Mouse (Mus musculus): ENCODE data around the gene Gnb1. TPM values are rescaled to one million over a fixed set of nuclear protein-coding genes. Genes with fewer than 3 reads are reported as not detected.
"Not testable (repeated sequence)": the region's sequence is repeated elsewhere in the genome, so short reads cannot be mapped to it uniquely, and the experiment has no call there.

Gnb1 gene
- polyA plus RNA-seq, 1 experiment: 1,603 TPM

DNA sequence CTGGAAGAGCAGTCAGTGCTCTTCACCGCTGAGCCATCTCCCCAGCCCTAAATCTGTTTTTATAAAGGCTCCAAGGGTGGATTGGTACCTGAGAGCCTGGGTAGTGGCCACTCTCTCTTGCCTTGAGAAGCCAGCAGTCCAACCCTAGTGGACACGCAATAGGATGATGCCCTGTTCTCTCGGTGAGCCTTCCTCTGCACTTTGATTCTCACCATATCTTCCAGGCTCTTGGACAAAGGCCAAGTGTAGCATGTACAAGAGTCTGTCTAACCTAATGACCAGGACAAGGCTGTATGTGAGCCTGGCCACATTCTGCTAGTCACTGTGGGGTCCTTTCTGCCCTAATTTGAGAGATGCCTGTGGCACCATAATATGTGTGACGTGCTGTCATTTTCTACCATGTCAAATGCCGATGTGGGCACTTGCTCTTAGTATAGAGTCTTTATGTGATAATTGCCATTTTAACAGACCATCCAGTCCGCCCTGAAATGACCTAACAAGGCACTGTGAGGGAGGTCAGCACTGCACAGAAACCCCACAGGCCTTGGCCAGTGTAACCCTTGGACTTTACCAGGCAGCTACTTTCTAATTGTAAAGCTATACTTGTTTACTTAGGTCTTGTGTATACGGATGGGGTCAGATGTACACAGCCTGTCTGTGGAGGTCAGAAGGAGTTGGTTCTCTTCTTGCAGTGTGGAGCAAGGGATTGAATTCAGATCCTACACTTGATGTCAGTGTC lies 77.6 kb downstream of the Gnb1 start:
- Histone ChIP-seq H3K4me3 (ENCODE audit: low read depth, low read length) (no peak overlapping the region), H3K27me3 (ENCODE audit: control insufficient read depth, insufficient read depth, low read length) (no peaks in the 10 kb centered on the region), H3K36me3 (ENCODE audit: control insufficient read depth, insufficient read depth, low read length) (no peaks in the 10 kb centered on the region), H3K4me1 (ENCODE audit: control insufficient read depth, insufficient read depth, insufficient read length, low read length) (peaks cover 29% of the 10 kb centered on the region; the same call in 1 of the 2 replicates), H3K27ac (ENCODE audit: insufficient read depth, low read depth, low read length) (peak overlapping the region; percentile 45)
- TF ChIP-seq POLR2A (IDR thresholded peaks at IDR 0.05; ENCODE audit: low read depth, low read length) (no peak), CTCF (IDR thresholded peaks at IDR 0.05; ENCODE audit: extremely low read depth, insufficient read length, insufficient replicate concordance, low read depth, low read length) (no peak; the same call in 1 of the 2 replicates)
- WGBS: 68% methylated on average over 7 of the region's 7 CpGs

DNA sequence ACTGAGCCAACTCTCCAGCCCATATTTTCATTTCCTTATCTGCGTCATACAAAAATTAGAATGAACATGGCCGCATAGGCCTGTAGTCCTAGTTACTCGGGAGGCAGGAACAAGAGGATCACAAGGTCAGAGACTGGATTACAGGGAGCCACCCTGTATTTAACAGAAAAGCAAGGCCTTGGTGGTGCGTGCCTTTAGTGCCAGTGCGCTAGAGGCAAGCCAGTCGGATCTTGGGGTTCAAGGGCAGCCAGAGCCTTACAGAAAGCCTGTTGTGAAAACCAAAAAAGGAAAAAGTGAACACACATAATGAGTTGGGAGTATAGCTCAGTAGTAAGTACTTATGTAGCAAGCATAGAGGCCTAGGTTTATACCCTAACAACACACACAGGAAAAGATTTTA lies 78.7 kb downstream of the Gnb1 start:
- TF ChIP-seq POLR2A (IDR thresholded peaks at IDR 0.05; ENCODE audit: low read depth, low read length) (no peak), CTCF (IDR thresholded peaks at IDR 0.05; ENCODE audit: extremely low read depth, insufficient read length, insufficient replicate concordance, low read depth, low read length) (no peak)
- H3K27me3 ChIP-seq (ENCODE audit: control insufficient read depth, insufficient read depth, low read length): no peaks in the 10 kb centered on the region
- H3K27ac ChIP-seq (ENCODE audit: insufficient read depth, low read depth, low read length): peak overlapping the region; percentile 76; the same call in 1 of the 2 replicates
- H3K4me1 ChIP-seq (ENCODE audit: control insufficient read depth, insufficient read depth, insufficient read length, low read length): peaks cover 30% of the 10 kb centered on the region; the same call in 1 of the 2 replicates
- no peaks in the 10 kb centered on the region for H3K36me3 ChIP-seq (ENCODE audit: control insufficient read depth, insufficient read depth, low read length)
- H3K4me3 ChIP-seq (ENCODE audit: low read depth, low read length): no peak overlapping the region
- 83% methylated on average over 6 of the region's 6 CpGs for WGBS

DNA sequence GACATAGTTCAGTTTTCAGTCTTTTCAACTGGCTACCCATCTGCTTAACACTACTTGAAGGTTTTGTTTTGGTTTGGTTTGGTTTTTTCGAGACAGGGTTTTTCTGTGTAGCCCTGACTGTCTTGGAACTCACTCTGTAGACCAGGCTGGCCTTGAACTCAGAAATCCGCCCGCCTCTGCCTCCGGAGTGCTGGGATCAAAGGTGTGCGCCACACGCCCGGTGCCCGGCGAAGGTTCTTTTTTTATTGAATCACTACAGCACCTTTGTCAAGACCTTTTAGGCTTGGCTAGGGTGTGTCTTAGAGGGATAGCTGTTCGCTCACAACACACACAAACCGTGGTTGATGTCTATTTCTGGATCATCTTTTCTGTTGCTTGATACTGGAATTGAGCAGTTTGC lies 79.2 kb downstream of the Gnb1 start:
- H3K4me3 ChIP-seq (ENCODE audit: low read depth, low read length); H3K36me3 ChIP-seq (ENCODE audit: control insufficient read depth, insufficient read depth, low read length); H3K27me3 ChIP-seq (ENCODE audit: control insufficient read depth, insufficient read depth, low read length): not testable (repeated sequence)
- 31% methylated on average over 11 of the region's 11 CpGs for WGBS
- H3K27ac ChIP-seq (ENCODE audit: insufficient read depth, low read depth, low read length): peak overlapping the region; percentile 76
- peaks cover 32% of the 10 kb centered on the region; the same call in 1 of the 2 replicates for H3K4me1 ChIP-seq (ENCODE audit: control insufficient read depth, insufficient read depth, insufficient read length, low read length)

DNA sequence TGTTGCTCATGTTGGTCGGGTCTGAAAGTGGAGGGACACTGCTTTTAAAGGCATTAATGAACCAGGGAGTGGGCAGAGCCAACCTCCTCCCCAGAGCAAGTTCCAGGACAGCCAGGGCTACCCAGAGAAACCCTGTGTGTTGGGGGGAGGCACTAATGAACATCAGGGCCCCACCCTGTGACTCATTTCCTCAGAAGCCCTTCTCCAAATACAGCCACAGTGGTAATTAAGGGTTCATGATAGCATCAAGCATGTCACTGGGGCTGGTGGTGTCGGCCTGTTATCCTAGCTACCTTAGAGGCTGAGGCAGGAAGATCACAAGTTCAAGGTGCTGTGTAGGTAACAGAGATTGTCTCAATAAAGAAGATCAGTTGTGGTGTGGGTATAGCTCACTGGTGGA lies 80.3 kb downstream of the Gnb1 start:
- TF ChIP-seq CTCF (IDR thresholded peaks at IDR 0.05; ENCODE audit: extremely low read depth, insufficient read length, insufficient replicate concordance, low read depth, low read length) (no peak), POLR2A (IDR thresholded peaks at IDR 0.05; ENCODE audit: low read depth, low read length) (no peak)
- WGBS: 28% methylated on average over 2 of the region's 2 CpGs
- Histone ChIP-seq H3K36me3 (ENCODE audit: control insufficient read depth, insufficient read depth, low read length) (peaks cover 2% of the 10 kb centered on the region; the same call in 1 of the 2 replicates), H3K27me3 (ENCODE audit: control insufficient read depth, insufficient read depth, low read length) (no peaks in the 10 kb centered on the region), H3K4me3 (ENCODE audit: low read depth, low read length) (no peak overlapping the region), H3K4me1 (ENCODE audit: control insufficient read depth, insufficient read depth, insufficient read length, low read length) (peaks cover 32% of the 10 kb centered on the region; the same call in 1 of the 2 replicates), H3K27ac (ENCODE audit: insufficient read depth, low read depth, low read length) (peak overlapping the region; percentile 64)

DNA sequence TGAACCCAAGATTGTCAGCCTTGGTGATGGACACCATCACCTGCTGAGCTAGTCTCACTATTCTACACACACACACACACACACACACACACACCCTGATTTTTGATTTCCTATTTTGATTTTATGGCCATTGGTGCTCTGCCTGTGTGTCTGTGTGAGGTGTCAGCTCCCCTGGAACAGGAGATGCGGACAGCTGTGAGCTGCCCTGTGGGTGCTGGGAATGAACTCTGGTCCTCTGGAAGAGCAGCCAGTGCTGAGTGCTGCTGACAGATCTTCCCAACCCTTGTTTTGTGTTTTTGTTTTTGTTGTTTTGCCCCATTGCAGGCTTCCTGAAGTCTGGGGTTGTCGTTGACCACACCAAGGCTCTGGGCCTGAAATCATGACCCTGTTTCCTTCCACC lies 82.0 kb downstream of the Gnb1 start:
- Histone ChIP-seq H3K4me3 (ENCODE audit: low read depth, low read length) (no peak overlapping the region), H3K27ac (ENCODE audit: insufficient read depth, low read depth, low read length) (no peak overlapping the region), H3K36me3 (ENCODE audit: control insufficient read depth, insufficient read depth, low read length) (peaks cover 9% of the 10 kb centered on the region), H3K4me1 (ENCODE audit: control insufficient read depth, insufficient read depth, insufficient read length, low read length) (peaks cover 32% of the 10 kb centered on the region; the same call in 1 of the 2 replicates), H3K27me3 (ENCODE audit: control insufficient read depth, insufficient read depth, low read length) (no peaks in the 10 kb centered on the region)
- 90% methylated on average over 2 of the region's 2 CpGs for WGBS
- TF ChIP-seq CTCF (IDR thresholded peaks at IDR 0.05; ENCODE audit: extremely low read depth, insufficient read length, insufficient replicate concordance, low read depth, low read length) (no peak), POLR2A (IDR thresholded peaks at IDR 0.05; ENCODE audit: low read depth, low read length) (no peak)

DNA sequence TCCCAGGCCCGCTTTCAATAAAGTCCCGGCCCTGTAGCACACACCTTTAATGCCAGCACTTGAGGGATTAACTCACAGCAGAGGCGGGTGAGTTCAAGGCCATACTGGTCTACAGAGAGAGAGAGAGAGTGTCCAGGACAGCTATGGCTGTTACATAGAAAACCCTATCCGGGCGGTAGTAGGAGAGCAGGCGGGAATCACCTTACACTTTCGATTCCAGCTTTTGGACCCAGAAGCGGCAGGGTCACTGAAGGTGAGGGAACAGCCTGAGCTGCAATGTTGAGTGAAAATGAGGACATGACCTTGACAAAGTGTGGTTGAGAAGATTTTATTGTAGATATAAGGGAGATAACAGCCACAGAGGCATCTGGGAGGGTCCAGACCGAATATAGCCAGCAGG lies 82.7 kb downstream of the Gnb1 start:
- Histone ChIP-seq H3K36me3 (ENCODE audit: control insufficient read depth, insufficient read depth, low read length) (peaks cover 16% of the 10 kb centered on the region), H3K4me3 (ENCODE audit: low read depth, low read length) (no peak overlapping the region), H3K4me1 (ENCODE audit: control insufficient read depth, insufficient read depth, insufficient read length, low read length) (peaks cover 29% of the 10 kb centered on the region; the same call in 1 of the 2 replicates), H3K27me3 (ENCODE audit: control insufficient read depth, insufficient read depth, low read length) (no peaks in the 10 kb centered on the region), H3K27ac (ENCODE audit: insufficient read depth, low read depth, low read length) (peak overlapping the region; percentile 17; the same call in 1 of the 2 replicates)
- TF ChIP-seq CTCF (IDR thresholded peaks at IDR 0.05; ENCODE audit: extremely low read depth, insufficient read length, insufficient replicate concordance, low read depth, low read length) (no peak), POLR2A (IDR thresholded peaks at IDR 0.05; ENCODE audit: low read depth, low read length) (no peak)
- 81% methylated on average over 9 of the region's 9 CpGs for WGBS

DNA sequence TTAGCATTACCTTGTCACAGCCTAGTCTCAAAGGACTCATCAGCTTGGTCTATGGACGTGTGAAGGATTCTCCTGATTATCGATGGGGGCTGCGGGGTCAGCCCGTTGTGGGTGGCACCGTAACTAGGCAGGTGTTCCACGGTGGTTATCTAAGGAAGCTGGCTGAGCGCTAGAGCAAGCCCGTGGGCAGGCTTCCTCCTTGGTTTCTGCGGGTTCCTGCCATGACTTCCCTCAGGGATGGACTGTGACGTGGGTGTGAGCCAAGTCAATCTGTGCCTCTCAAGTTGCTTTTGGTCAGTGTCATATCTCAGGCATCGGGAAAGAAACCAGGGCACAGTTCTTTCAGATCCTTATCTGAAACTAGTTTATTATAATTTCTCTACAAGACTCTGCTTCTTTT lies 83.8 kb downstream of the Gnb1 start:
- Histone ChIP-seq H3K36me3 (ENCODE audit: control insufficient read depth, insufficient read depth, low read length) (peaks cover 22% of the 10 kb centered on the region), H3K27ac (ENCODE audit: insufficient read depth, low read depth, low read length) (no peak overlapping the region), H3K4me1 (ENCODE audit: control insufficient read depth, insufficient read depth, insufficient read length, low read length) (peaks cover 24% of the 10 kb centered on the region; the same call in 1 of the 2 replicates), H3K27me3 (ENCODE audit: control insufficient read depth, insufficient read depth, low read length) (no peaks in the 10 kb centered on the region), H3K4me3 (ENCODE audit: low read depth, low read length) (no peak overlapping the region)
- WGBS: 51% methylated on average over 11 of the region's 11 CpGs
- TF ChIP-seq POLR2A (IDR thresholded peaks at IDR 0.05; ENCODE audit: low read depth, low read length) (no peak), CTCF (IDR thresholded peaks at IDR 0.05; ENCODE audit: extremely low read depth, insufficient read length, insufficient replicate concordance, low read depth, low read length) (no peak)
